Mouse (Mus musculus) spleen, postnatal 36 days (tissue): ENCODE results near the gene Alpk1.
A peak's percentile ranks its signal among the peaks of the same experiment; 100 is the strongest.

Experiments used
- DNase-seq, 2 experiments: peaks; one replicate each; pipeline ENCODE4 v3.0.0; 2022; ENCODE audit warnings: low spot score in 2 of 2, mixed read lengths in 1 of 2

Gene Alpk1

DNA sequence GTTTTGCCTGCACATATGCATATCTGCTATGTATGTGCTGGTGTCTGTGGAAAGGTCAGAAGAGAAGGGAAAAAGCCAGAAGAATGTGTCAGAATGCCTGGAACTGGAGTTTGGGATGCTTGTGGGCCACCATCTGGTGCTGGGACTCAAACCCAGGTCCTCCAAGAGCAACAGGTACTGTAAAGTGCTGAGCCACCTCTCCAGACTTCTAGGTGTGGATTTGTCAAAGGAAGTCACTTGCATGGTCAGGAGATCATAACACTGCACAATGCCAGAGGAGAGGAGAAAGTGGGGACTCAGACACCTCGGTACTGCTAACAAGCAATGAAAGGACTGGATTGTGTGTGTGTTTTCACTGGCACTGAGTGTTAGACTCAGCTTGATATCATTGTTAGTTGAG, 150.1 kb downstream of the Alpk1 start:
- no peak for DNase-seq

DNA sequence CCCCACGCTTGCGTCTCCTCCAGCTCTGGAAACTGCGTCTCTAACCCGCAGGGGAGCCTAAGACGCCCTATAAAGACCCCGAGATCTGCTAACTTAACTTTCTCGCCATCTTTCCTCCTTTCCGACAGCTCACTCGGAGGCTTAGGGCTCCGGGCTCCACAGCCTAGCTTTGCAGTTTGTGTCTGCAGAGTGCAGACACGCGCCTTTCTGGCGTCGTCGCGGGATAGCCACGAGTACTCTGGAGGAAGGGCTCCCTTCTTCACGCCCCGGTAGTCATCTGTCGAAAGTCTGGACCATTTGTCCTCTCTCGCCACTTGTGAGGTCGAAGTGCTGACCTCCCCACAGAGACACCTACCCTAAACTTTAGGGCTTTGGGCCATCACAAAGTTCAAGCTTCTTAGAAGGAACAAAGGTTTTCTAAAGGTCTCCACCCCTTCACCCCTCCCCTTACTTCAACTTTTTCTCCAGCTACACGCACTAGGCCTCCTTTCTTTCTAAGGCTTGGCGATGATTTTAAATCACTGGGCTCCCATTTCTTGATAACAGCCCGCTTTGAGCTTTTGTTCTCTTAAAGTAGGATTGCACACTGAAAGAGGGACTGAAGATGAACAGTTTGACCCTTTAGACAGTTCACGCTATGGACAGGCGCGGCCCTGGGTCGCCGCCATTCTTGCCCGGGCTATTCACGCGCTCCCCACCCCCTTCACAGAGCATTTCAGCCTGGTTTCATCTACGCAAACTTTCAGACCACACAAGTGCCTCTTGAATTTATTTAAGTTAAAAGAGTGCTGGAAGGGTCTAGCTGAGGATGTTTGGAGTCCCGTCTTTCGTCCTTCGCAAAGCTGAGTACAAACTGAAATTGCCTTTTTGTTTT, 151.8 kb downstream of the Alpk1 start:
- no peak for DNase-seq

DNA sequence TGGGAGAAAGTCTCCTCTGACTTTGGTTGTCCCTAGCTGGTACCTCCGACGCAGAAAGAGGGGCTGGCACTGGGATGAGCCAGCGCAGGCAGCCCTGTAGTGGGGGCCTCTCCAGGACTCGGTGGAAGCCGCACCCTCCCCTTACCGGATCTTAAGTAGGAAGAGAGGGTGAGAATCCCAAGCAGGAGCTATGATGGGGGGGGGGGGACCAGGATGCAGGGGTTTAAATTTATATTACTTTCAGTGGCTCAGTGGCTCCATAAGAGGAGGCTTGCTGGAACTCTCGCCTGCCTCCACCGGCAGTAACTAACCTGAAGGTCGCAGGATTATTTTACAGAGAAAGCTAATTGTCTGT, 152.4 kb downstream of the Alpk1 start:
- DNase-seq: no peak

DNA sequence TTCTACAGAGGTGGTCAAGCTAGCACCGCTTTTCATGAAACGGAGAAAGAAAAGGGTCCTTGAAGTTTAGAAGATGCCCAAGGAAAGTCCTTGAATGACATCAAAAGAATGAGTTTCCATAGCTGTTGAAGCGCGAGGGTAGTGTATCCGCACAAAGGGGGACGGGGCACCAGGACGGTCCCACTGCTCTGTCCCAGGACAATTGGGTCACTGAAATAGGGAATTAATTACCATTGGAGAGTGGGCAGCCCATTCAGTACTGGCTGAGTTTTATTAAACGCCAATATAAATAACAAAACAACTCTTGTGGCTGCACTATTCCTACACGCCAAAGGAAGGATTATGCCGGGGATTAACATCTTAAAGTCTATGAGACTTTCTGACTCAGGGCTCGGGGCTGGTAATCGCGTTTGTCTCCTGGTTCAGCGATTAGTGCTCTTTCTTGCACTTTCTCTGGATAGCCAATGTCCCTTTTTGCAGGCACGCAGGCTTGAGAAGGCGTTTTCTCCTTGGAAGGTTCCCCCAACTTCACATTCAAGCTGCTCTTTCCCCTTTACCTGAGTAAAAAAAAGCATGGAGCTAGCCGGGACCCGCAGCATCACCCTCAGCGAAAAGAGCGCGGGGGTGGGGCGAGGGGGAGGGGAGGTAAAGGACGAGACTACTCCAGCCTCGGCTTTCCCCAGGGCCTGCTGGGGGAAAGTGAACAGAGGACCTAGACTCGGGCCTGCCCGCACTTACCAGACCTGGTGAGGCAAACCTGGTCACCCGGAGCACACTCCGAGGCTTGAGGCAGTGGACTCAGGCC, 153.0 kb downstream of the Alpk1 start:
- DNase-seq: no peak

DNA sequence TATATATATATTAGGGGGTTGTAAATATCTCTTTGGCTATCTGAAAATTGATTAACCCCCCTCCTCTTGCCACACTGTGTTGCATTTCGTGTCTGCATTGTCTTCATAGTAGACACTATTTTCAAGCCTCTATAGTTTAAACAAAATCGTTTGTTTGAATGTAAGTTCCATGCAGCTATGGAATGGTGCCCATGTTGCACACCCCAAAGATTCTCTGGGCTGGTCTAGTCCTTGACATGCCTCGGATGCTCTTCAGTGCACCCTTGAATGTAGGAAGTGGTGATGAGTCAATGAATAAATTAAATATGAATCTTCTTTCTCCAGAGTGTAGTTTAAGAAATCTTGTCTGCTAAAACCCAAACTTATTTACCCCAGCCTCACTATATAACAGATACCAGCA, 153.8 kb downstream of the Alpk1 start:
- DNase-seq: no peak

DNA sequence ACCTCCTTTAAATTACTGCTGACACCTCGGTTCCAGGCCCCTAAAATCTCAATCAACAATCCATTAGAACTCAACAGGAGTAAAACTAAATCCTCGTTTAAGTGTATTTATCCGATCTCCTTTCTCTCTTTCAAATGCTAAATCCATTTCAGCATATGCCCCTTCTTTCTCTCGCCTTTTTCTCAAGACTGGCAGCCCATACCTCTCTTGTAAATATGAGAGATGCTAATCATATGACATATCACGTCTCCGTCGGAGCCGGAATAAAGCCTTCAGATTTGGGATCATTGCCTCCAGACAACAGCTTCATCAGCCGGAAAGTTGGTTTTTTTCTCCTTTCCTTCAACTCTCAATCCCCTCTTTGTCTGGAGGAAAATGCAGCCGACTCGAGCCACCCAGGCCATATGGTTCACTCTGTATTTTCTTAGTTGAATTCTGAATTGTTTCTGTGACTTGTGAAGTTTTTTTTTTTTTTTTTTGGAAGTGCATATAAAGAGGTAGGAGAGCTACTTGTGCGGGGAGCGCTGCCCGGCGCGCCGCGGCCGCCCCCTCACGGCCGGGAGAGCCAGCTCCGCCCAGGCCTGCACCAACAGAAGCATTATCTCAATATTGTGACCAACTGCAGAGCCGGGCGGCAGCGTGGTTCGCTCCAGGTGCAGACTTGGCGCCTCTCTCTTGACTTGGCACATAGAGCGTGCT, 154.5 kb downstream of the Alpk1 start:
- no peak for DNase-seq

DNA sequence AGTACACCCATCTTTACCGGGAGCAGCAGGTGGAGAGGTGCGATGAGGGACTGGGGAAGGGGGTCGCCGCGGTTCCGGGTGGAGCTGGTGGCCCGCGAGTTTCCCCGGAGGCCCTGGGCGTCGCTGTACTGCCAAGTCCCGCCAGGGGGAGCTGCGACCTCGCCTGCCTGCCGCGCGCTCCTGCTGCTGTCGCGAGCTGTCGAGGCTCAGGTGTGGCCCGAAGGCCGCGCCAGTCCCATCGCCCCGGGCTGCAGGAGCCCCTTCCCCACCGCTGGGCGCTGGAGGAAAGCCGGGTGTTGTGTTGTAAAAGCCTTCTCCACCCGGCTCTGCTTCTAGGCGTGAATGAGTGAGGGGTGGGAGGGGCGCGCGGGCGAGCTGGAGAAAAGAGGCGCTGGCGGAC, 155.0 kb downstream of the Alpk1 start:
- DNase-seq: peak; percentile 46 to 58
